Mouse (Mus musculus) C2C12 (cell line): ENCODE results near the gene Disp2. TPM values are rescaled to one million over a fixed set of nuclear protein-coding genes. Genes with fewer than 3 reads are reported as not detected.
A peak's percentile ranks its signal among the peaks of the same experiment; 100 is the strongest.

ENCODE experiments used
- H3K27me3 ChIP-seq: one replicate; pipeline ENCODE4 v1.6.1; 2011; ENCODE audit not compliant: control insufficient read depth, insufficient read depth, insufficient read length
- H3K36me3 ChIP-seq: one replicate; pipeline ENCODE4 v1.6.1; 2011; ENCODE audit not compliant: control insufficient read depth, insufficient read depth
- H3K4me3 ChIP-seq: one replicate; pipeline ENCODE4 v1.5.1; 2011; ENCODE audit warnings: mild to moderate bottlenecking, control low read depth; ENCODE audit not compliant: poor library complexity, insufficient read depth, severe bottlenecking
- H3K79me2 ChIP-seq: one replicate; pipeline ENCODE4 v1.6.1; 2011; ENCODE audit not compliant: control insufficient read depth, insufficient read depth
- H3K79me3 ChIP-seq: one replicate; pipeline ENCODE4 v1.6.1; 2011; ENCODE audit warnings: low read depth, control low read depth
- H3ac ChIP-seq: one replicate; pipeline ENCODE3; 2011; ENCODE audit warnings: low read depth; ENCODE audit not compliant: control insufficient read depth, insufficient read length
- CEBPB ChIP-seq: IDR thresholded peaks from one replicate; pipeline ENCODE4 v1.6.1; 2011; ENCODE audit warnings: low read depth, mild to moderate bottlenecking, control low read depth, moderate library complexity
- CTCF ChIP-seq: IDR thresholded peaks from one replicate; pipeline ENCODE4 v1.5.1; 2011; ENCODE audit not compliant: control insufficient read depth, insufficient read depth, insufficient read length
- FOSL1 ChIP-seq: IDR thresholded peaks from one replicate; pipeline ENCODE4 v1.8.0; 2011; ENCODE audit warnings: mild to moderate bottlenecking, low read length; ENCODE audit not compliant: poor library complexity, insufficient read depth, severe bottlenecking
- MAX ChIP-seq: IDR thresholded peaks from one replicate; pipeline ENCODE4 v1.6.1; 2011; ENCODE audit warnings: mild to moderate bottlenecking, control low read depth
- MYOD1 ChIP-seq: IDR thresholded peaks from one replicate; pipeline ENCODE4 v1.6.1; 2011; ENCODE audit warnings: low read depth; ENCODE audit not compliant: control insufficient read depth, insufficient read length
- MYOG ChIP-seq: IDR thresholded peaks from one replicate; pipeline ENCODE4 v1.6.1; 2011; ENCODE audit not compliant: control insufficient read depth, insufficient read length; ENCODE audit errors: extremely low read depth
- USF1 ChIP-seq: IDR thresholded peaks from one replicate; pipeline ENCODE4 v1.6.1; 2011; ENCODE audit warnings: low read depth, mild to moderate bottlenecking, control low read depth, moderate library complexity
- polyA plus RNA-seq: library from polyadenylated mRNA; unstranded; fragments of >200 nt; fragmentation: generic; extraction: Trizol; gene quantifications from one replicate; pipeline ENCODE4 v1.2.1, GENCODE M21; 2012; ENCODE audit warnings: missing spikeins

Gene Disp2
- polyA plus RNA-seq, 1 experiment: 0.05 TPM

DNA sequence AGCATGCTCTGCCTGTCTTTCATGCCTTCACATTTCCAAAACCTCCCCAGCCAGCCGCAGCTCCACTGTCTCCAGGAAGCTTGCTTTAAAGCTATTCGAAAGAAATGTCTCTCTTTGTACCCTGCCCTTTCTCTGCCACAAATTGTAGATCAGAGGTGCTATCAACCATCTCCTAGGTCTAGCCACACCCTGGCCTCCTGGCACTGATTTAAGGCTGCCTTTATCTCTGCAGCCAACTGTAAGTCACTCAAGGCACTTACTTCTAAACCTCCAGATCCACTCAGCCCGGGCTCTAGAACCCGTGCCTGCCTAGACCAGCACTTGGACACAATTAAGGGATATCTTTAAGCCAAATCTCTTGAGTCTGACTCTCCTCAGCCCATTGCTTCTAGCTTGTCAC lies 1.1 kb upstream of the Disp2 start:
- Histone ChIP-seq H3K79me2 (no peaks in the 10 kb centered on the region), H3K79me3 (no peaks in the 10 kb centered on the region), H3K27me3 (no peaks in the 10 kb centered on the region), H3K36me3 (no peaks in the 10 kb centered on the region), H3ac (no peak overlapping the region), H3K4me3 (no peak overlapping the region)
- TF ChIP-seq CEBPB (no peak), FOSL1 (no peak), MYOD1 (no peak), MAX (no peak), USF1 (no peak), MYOG (no peak), CTCF (no peak)

DNA sequence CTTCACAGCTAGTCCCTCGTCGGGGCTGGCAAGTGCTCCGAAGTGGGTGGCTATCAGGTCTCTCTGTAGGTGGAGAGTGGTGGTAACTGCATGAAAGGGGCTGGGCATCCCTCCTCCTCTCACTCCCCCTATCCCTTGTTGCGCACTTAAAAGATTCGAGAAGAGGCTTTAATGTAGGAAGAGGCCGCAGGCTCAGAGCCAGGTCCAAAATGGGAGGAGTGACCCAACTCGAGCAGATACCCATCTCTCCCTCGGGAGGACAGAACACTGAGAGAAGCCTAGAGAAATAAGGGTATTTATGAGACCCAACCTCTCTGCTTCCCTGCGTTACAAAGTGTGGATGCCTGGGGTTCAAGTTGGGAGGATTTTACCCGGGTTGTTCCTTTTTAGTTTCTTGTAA lies 454 bp upstream of the Disp2 start:
- Histone ChIP-seq H3K79me3 (no peaks in the 10 kb centered on the region), H3K4me3 (peak overlapping the region; percentile 12), H3K27me3 (no peaks in the 10 kb centered on the region), H3K36me3 (no peaks in the 10 kb centered on the region), H3K79me2 (no peaks in the 10 kb centered on the region), H3ac (no peak overlapping the region)
- no peak for TF ChIP-seq CTCF

DNA sequence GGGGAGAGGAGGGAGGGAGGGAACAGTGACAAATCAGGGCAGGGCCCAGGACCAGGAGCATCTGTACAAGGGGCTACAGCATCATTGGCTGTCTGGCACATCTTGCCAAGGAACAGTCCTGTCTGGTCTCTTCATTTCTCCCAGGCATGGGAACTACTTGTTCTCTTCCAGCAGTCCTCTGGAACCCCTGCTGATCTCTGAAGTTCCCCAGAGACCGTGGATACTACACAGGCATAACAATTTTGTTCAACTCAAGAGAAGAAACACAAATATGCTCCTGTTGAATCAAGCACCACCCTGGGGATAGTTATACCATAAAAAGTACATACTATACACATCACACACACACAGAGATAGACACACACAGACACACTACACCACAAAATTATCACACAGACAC lies 1.6 kb downstream of the Disp2 start:
- TF ChIP-seq MAX (no peak), CTCF (no peak), USF1 (no peak), CEBPB (no peak), MYOD1 (no peak), FOSL1 (no peak), MYOG (no peak)
- no peaks in the 10 kb centered on the region for H3K27me3 ChIP-seq
- no peaks in the 10 kb centered on the region for H3K79me2 ChIP-seq
- H3ac ChIP-seq: no peak overlapping the region
- H3K36me3 ChIP-seq: no peaks in the 10 kb centered on the region
- H3K4me3 ChIP-seq: no peak overlapping the region
- H3K79me3 ChIP-seq: no peaks in the 10 kb centered on the region

DNA sequence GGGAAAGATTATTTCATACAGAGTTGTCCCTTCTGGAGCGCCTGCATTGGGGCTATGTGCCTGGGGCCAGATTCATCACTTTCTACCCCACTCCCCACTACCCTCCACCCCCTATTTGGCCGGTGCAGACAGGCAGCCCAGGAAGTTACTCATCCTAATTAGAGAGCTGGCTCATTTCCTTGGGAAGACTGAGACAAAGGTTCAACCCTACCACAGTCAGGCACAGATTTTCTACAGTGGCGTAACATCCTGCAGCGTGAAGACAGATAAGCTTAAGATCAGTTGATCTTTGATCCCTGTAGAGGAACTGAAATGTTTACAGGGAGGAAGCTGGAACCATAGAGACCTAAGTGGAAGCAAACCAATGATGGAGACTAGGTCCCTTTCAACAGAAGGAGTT lies 2.8 kb downstream of the Disp2 start:
- Histone ChIP-seq H3K36me3 (no peaks in the 10 kb centered on the region), H3K79me2 (no peaks in the 10 kb centered on the region), H3ac (no peak overlapping the region), H3K4me3 (no peak overlapping the region), H3K27me3 (no peaks in the 10 kb centered on the region), H3K79me3 (no peaks in the 10 kb centered on the region)
- no peak for TF ChIP-seq MYOD1
- no peak for TF ChIP-seq MAX
- no peak for TF ChIP-seq CTCF
- no peak for TF ChIP-seq USF1
- TF ChIP-seq FOSL1: no peak
- TF ChIP-seq CEBPB: no peak
- TF ChIP-seq MYOG: no peak

DNA sequence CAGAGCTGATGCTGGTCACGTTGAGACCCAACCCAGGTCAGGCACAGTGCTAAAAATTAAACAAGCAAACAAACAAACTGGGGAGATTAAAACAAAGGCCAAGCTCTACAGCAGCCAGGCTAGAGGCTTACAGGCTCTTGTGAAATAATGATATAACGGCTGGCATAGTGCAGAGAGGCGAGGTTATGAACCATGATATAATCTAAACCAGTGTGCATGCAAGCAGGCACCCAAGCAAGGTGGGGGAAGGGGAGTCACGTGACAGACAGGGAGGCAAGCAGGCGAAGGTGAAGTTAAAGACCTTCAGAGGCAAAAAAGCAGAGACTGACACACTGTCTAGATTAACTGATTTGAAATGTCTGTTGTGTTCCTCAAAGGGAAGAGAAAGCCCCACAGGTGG lies 3.6 kb downstream of the Disp2 start:
- H3K4me3 ChIP-seq: no peak overlapping the region
- TF ChIP-seq CEBPB (no peak), USF1 (peak; percentile 32)
- H3K27me3 ChIP-seq: no peaks in the 10 kb centered on the region
- H3K79me2 ChIP-seq: no peaks in the 10 kb centered on the region
- H3ac ChIP-seq: no peak overlapping the region
- no peaks in the 10 kb centered on the region for H3K36me3 ChIP-seq
- H3K79me3 ChIP-seq: no peaks in the 10 kb centered on the region

DNA sequence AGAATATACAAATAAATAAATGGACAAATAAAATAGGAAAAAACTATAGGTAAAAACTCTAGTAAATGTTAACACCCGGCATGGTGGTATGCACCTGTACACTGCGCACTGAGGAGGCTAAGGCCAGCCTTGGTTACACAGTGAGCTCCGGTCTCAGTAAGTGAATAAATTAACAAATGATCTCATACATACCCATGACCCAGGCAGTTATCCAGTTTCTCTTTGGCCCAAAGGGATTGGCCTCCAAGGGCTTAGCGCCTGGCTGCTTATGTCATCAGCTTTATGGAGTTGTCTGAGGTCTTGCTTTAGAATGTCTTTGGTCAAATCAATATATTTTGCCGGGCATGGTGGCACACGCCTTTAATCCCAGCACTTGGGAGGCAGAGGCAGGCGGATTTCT lies 4.1 kb downstream of the Disp2 start:
- no peaks in the 10 kb centered on the region for H3K36me3 ChIP-seq
- TF ChIP-seq CEBPB (no peak), MAX (no peak), USF1 (no peak), MYOD1 (no peak), MYOG (no peak), CTCF (no peak)

More for the DNA sequence above, 4.1 kb downstream of the Disp2 start:
- Histone ChIP-seq H3ac (no peak overlapping the region), H3K4me3 (no peak overlapping the region), H3K79me2 (no peaks in the 10 kb centered on the region), H3K79me3 (no peaks in the 10 kb centered on the region), H3K27me3 (no peaks in the 10 kb centered on the region)
